Mouse (Mus musculus) kidney, postnatal 4 days (tissue): ENCODE results near the gene Xxylt1.

Source experiments
- DNase-seq, 2 experiments: peaks; one replicate each; pipeline ENCODE4 v3.0.0; 2021; ENCODE audit warnings: mixed read lengths in 2 of 2

Gene Xxylt1

GRCm38 (mm10) chr16:30944886-30945285, 136.3 kb downstream of the Xxylt1 start:
- peak in 1 of 2 experiments; percentile 52 for DNase-seq

DNA sequence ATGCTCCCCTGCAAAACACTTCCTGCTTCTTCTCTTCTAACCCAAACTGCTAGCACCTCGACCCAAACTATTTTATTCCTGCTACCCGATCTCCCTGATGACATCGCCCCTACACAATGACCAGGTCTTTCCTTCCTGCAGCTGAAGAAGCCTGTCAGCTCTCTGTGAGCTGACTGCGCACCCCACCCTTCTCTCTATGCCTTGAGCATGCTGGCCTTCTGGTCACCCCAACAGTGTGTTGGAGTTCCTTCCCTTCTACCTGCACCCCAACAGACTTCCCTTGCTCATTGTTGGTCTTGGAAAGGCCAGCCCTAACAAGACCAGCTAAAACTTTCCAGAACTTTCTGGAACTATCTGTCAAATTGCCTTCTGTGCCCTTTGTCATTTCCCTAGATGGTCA, 137.3 kb downstream of the Xxylt1 start:
- peak in 1 of 2 experiments; percentile 11 for DNase-seq

GRCm38 (mm10) chr16:30940699-30941098, 140.5 kb downstream of the Xxylt1 start:
- DNase-seq, result no peak

DNA sequence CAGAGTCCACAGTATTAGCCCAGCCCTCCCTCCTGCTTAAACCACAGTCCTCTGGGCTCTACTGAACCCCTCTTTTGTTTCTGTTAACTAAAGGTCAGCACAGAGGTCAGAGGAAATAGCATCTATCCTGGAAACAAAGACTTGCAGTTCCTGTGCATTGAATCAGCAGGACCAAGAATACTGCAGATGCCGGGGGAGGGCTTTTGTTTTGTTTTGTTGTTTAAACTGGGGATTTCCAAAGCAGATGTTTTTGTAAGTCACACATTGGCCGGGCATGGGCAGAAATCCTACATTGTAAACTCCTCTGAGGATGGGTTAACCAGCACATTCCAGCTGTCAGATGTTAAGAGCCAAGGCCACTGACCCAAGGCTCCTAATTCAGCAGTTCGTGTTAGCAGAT, 141.3 kb downstream of the Xxylt1 start:
- DNase-seq, result peak; percentile 38 to 59

GRCm38 (mm10) chr16:30939210-30939609, 142.0 kb downstream of the Xxylt1 start:
- DNase-seq, result peak in 1 of 2 experiments; percentile 47

DNA sequence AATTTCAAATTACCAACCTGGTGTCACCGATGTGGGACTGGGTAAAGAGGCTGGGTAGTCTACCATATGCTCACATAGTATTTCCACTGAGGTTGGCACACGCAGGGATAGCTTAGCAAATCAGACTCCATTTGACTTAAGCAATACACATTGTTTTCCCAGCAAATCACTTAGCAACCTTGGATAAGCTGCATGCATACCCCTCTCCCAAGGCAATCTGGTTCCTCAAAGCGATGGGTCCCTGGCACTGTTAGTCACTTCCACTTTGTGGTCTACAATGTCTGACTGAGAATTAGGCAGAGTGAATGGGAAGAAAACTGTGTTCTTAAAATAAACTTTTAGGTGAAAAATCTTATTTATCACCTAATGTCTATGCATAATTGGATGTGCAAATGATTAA, 142.6 kb downstream of the Xxylt1 start:
- DNase-seq, result no peak

- no peak for DNase-seq
These were observed 143.6 kb downstream of the Xxylt1 start for GRCm38 (mm10) chr16:30937665-30938064.

DNA sequence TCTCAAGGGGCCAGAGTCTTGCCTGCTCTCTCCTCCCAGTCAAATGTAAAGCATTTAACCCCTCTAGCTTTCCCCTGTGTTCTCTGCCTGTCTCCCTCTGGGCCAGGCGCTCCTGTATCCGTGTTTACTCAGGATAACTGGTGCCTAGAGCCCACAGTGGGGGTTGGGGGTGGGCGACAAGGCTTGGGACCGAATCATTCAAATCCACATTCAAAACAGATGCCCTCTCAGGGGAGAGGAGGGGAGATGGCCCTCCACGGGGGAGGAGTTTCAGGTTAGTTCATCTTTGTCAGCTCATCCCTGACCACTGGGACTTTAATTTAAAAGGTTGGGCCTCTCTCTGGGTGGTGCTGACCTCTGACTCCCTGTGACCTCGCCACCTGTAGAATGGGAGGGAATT, 144.8 kb downstream of the Xxylt1 start:
- DNase-seq, result no peak

- DNase-seq, result no peak
These were observed 145.2 kb downstream of the Xxylt1 start for GRCm38 (mm10) chr16:30936012-30936461.

GRCm38 (mm10) chr16:30934967-30935690, 146.1 kb downstream of the Xxylt1 start:
- DNase-seq, result peak; percentile 47 to 58

DNA sequence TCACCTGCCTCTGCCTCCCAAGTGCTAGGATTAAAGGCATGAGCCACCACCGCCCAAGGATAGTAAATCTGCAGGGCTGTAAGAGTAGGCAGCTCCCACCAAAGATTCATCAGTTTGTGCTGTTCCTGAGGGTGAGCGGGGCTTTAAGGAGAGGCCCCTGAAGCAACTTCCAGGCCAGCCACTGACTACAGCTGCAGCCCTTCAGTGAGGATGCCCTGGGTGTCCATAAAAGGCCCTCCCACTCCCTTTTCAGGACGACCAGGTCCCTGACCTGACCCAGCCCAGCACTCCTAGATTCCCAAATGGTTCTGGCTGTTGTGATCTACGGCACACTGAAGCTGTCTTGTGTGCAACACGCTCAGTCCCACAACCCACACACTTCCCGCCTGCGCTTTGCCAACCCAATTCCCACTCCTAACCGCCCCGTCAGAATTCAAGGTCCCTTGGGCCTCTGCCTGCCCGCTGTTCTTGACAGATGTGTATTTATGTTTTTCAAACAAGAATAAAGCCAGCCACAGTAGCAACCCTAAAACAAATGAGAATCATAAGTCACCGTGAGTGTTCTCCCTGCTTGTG, 146.9 kb downstream of the Xxylt1 start:
- DNase-seq, result peak; percentile 36 to 62

GRCm38 (mm10) chr16:30933366-30933765, 147.9 kb downstream of the Xxylt1 start:
- peak in 1 of 2 experiments; percentile 21 for DNase-seq

DNA sequence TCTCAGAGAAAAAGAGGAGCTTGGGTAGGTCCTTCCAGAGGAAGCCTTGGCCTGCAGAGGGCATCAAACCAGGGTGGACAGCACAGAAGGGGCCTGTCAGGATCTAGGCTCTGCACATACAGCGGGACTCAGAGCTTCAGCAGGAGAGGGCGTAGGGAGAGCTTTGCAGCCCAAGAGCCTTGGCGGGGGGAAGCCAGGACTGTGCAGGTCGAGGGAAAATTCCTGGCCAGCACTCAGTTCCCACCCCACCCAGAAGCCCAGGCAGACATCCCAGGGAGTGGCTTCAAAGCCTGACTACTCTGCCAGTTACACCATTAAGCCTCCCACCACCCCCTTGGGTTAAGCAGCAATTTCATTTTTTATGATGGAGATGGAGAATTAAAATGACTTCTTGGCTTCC, 148.4 kb downstream of the Xxylt1 start:
- peak in 1 of 2 experiments; percentile 12 for DNase-seq

- DNase-seq, result no peak
These were observed 149.0 kb downstream of the Xxylt1 start for GRCm38 (mm10) chr16:30932196-30932595.

DNA sequence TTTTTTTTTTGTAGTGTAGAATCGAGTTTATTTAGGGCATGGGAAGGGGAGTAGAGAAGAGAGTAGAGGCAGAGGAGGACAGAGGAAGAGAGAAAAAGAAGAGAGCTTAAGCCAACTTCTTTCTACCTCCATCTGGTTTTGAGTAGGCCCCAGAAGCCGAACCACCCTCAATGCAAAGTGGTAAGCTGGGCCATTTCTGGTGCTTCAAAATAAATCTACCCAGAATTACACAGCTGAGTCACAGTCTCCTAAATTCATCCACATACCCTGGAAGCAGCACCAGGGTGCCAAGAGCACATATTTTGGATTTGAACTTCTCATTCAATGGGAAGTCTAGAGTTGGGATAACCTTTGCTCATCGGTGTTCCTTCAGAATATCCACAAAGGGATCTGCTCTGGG, 152.1 kb downstream of the Xxylt1 start:
- DNase-seq, result no peak

DNA sequence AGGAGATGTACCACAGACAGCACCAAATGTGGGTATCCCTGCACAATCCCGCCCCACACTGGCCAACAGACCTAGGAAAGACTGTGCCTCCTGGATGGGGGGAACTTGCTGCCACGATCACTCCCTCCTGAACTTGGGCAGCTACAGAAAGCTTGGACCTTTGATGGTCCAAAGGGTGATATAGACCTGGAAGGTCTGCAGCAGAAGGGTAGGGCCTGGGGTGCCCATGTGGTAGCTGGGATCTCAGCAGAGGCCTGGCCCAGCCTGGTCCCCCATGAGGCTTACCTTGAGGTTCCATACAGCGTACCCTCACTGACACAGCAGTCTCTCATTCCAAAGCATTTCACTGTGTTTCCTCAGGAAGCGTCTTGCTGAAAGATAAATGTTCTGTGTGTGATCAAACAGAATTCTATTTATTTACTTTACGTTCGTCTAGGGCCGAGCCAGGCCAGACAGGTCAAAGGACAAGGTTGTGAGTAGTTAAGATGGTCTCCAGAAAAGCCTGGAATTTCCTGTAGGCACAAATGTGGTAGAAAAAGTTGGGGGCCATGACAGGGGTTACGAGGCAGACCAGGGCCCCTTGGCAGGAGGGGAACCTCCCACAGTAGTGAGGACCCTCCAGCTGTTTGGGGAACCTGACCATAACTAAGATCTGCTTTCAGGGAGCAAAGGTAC, 153.0 kb downstream of the Xxylt1 start:
- no peak for DNase-seq

GRCm38 (mm10) chr16:30925496-30925895, 155.7 kb downstream of the Xxylt1 start:
- DNase-seq, result no peak

DNA sequence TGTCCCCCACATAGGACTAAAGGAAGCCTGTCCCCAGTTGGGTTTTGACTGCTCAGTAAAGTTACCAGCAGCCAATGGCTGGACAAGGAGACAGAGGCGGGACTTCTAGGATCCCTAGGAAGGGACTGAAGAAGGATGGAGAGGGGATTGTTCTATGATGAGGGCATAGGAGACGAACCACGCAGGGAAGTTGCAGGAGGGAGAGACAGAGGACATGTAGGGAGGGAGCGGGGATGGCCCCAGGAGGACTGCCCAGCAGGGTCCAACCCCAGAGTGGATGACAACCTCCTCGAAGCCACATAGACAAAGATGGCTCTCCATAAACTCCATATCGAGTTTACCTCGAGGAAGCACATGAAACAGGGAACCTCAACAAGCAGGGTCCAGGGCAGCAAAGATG, 157.3 kb downstream of the Xxylt1 start:
- no peak for DNase-seq

DNA sequence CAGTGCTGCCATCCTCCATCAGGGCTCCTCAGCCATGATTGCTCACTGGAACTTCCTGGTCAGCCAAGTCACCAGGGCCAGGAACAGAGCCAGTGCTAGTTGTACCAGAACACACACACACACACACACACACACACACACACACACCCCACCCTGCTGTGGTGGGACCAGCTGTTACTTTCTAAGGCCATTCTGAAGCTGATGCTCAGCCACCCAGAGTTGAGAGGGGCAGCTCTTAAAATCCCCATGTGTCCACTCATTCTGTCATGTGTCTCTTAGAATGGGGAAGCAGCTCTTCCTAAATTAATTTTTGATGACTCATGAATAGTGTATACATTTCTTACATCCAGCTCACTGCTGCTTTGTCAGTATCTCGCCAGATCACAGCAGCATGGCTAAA, 158.7 kb downstream of the Xxylt1 start:
- DNase-seq, result peak in 1 of 2 experiments; percentile 4

DNA sequence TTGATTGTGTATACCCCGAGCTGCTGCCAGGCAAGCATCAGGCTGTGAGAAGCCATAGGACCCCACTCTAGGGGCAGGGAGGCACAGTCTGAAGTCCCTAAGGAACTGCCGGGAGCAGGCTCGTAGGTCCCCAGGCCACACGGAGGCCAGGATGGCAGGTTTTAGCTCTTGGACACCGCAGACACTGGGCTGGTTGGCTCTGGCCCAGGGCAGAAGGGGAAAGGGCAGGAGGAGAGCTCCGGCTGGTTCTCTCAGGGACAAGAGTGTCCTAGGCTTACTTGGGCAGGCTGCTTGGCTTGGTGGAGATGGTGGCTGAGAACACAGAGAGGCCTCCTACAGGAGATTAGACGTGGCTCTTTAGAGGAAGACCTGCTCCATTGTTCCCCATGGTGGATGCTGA, 162.4 kb downstream of the Xxylt1 start:
- DNase-seq, result no peak

DNA sequence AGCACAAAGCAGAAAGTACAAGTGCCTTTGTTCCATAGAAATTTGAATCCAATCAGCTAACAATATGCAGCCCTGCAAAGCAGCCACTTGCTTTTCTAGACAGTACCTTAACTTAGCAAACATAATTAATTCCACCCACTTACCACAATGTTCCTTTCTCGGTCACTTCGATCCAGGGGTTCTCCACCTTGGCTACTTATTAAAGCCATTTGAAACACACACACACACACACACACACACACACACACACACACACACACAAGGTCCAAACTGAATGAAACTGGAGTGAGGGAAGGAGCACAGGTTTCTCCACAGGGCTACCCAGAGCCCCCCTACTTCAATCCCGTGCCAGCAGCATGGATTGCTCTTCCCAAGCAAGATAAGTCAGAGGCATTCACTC, 164.3 kb downstream of the Xxylt1 start:
- no peak for DNase-seq

GRCm38 (mm10) chr16:30915611-30916220, 165.5 kb downstream of the Xxylt1 start:
- DNase-seq, result no peak
